Comparison of ENCODE assay signal across 7 mouse cellular contexts in the genomic region with DNA sequence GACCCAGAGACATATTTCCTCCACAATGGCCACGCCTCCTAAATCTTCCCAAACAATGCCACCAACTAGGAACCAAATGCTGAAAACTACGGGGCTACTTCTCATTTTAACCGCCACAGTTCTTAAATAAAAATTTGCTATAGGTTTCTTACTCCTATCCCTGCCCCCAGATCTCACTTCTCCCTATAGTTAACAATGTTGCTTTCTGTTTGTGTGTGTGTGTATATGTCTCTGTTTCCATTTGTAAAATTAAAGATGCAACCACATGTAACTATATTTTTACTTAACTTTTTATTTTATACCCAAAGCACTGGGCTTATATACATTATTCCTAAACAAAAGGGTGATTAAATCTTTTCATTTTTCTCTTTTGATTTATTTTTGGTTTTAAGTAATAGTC. TPM values are rescaled to one million over a fixed set of nuclear protein-coding genes. Genes with fewer than 3 reads are reported as not detected.
DNase-seq lines count a peak whose midpoint lies in the region; ATAC-seq and TF ChIP-seq lines count a peak whose summit lies in the region.

A gene (plus strand): TSS at position 301 of the 400 bp plus-strand sequence.

- no peak within 1 kb of the TSS for H3K4me2 ChIP-seq in forebrain, postnatal 0 days (ENCODE audit: low read depth)
- no peak within 1 kb of the TSS for H3K4me2 ChIP-seq in hindbrain, embryonic 12.5 days (replicated peaks)
- H3K4me2 ChIP-seq in liver, embryonic 14.5 days (ENCODE audit: low read depth): no peak within 1 kb of the TSS

- H3K4me3 ChIP-seq in ES-Bruce4 (ENCODE audit: low read depth, low read length): no peak within 1 kb of the TSS
- no peak within 1 kb of the TSS for H3K4me3 ChIP-seq in forebrain, postnatal 0 days (ENCODE audit: low read depth, low read length)
- H3K4me3 ChIP-seq in hindbrain, embryonic 12.5 days: no peak within 1 kb of the TSS
- no peak within 1 kb of the TSS for H3K4me3 ChIP-seq in liver, embryonic 14.5 days (ENCODE audit: insufficient read depth in 1 of 2, low read depth in 2 of 2, low read length in 2 of 2)

- no peak for TF ChIP-seq POLR2A in ES-Bruce4 (IDR thresholded peaks at IDR 0.05; ENCODE audit: insufficient read depth, low read length)

- no peaks in the 10 kb centered on the region for H3K9me3 ChIP-seq in ES-Bruce4 (replicated peaks; ENCODE audit: control insufficient read depth, insufficient read depth, low read length, poor library complexity, severe bottlenecking)
- no peaks in the 10 kb centered on the region for H3K9me3 ChIP-seq in forebrain, postnatal 0 days (ENCODE audit: low read length)
- no peaks in the 10 kb centered on the region for H3K9me3 ChIP-seq in hindbrain, embryonic 12.5 days (replicated peaks)
- no peaks in the 10 kb centered on the region for H3K9me3 ChIP-seq in liver, embryonic 14.5 days (ENCODE audit: control insufficient read depth, low read length)

- 84% methylated on average over 3 of the region's 3 CpGs for WGBS in forebrain, postnatal 0 days
- WGBS in hindbrain, embryonic 12.5 days: 88% methylated on average over 3 of the region's 3 CpGs
- 66% methylated on average over 3 of the region's 3 CpGs for WGBS in liver, embryonic 14.5 days (ENCODE audit: insufficient replicate concordance)

- no peak for ATAC-seq in activated CD4-positive, CD25-positive, alpha-beta regulatory T cell, adult 4 months
- ATAC-seq in forebrain, postnatal 0 days: no peak
- no peak for ATAC-seq in hindbrain, embryonic 12.5 days (ENCODE audit: low FRiP score)
- ATAC-seq in liver, embryonic 14.5 days (ENCODE audit: insufficient read depth): no peak

- TF ChIP-seq EP300 in ES-Bruce4 (IDR thresholded peaks at IDR 0.05; ENCODE audit: insufficient read depth, low read depth, low read length): no peak
- no peak for TF ChIP-seq EP300 in liver, embryonic 14.5 days (IDR thresholded peaks at IDR 0.05; ENCODE audit: low read depth)

- no peak for DNase-seq in forebrain, postnatal 0 days
- no peak for DNase-seq in liver, embryonic 14.5 days (ENCODE audit: low read depth in 3 of 3, low spot score in 3 of 3)
- no peak for DNase-seq in right cerebral cortex, postnatal 36 days (ENCODE audit: low spot score in 2 of 2)
- DNase-seq in right cerebral cortex, postnatal 25 days: no peak

- H3K4me1 ChIP-seq in ES-Bruce4 (ENCODE audit: control insufficient read depth, insufficient read depth, low read length): no peaks in the 10 kb centered on the region
- peaks cover 7% of the 10 kb centered on the region; the same call in 1 of the 2 replicates for H3K4me1 ChIP-seq in forebrain, postnatal 0 days (ENCODE audit: insufficient read depth)
- peaks cover 16% of the 10 kb centered on the region for H3K4me1 ChIP-seq in hindbrain, embryonic 12.5 days
- peaks cover 0 to 9% of the 10 kb centered on the region in 2 experiments; a peak in 2 of 4 replicates for H3K4me1 ChIP-seq in liver, embryonic 14.5 days (replicated peaks; ENCODE audit: control insufficient read depth in 2 of 2, insufficient read depth in 2 of 2, low read length in 1 of 2)

- no peaks in the 10 kb centered on the region for H3K36me3 ChIP-seq in ES-Bruce4 (ENCODE audit: control insufficient read depth, insufficient read depth, low read length, poor library complexity, severe bottlenecking)
- no peaks in the 10 kb centered on the region for H3K36me3 ChIP-seq in forebrain, postnatal 0 days (ENCODE audit: insufficient read depth)
- no peaks in the 10 kb centered on the region for H3K36me3 ChIP-seq in hindbrain, embryonic 12.5 days
- no peaks in the 10 kb centered on the region for H3K36me3 ChIP-seq in liver, embryonic 14.5 days (replicated peaks; ENCODE audit: control insufficient read depth, insufficient read depth, low read depth)

- H3K9ac ChIP-seq in ES-Bruce4 (ENCODE audit: low read depth, poor library complexity, severe bottlenecking): no peak within 1 kb of the TSS
- no peak within 1 kb of the TSS for H3K9ac ChIP-seq in forebrain, postnatal 0 days
- no peak within 1 kb of the TSS for H3K9ac ChIP-seq in hindbrain, embryonic 12.5 days
- no peak within 1 kb of the TSS for H3K9ac ChIP-seq in liver, embryonic 14.5 days (replicated peaks)

- H3K27ac ChIP-seq in ES-Bruce4 (ENCODE audit: insufficient read depth, low read length): no peak within 1 kb of the TSS
- no peak within 1 kb of the TSS for H3K27ac ChIP-seq in forebrain, postnatal 0 days (ENCODE audit: low read depth, low read length)
- H3K27ac ChIP-seq in hindbrain, embryonic 12.5 days: no peak within 1 kb of the TSS
- no peak within 1 kb of the TSS for H3K27ac ChIP-seq in liver, embryonic 14.5 days

- no peaks in the 10 kb centered on the region for H3K27me3 ChIP-seq in ES-Bruce4 (ENCODE audit: control insufficient read depth, insufficient read depth, low read length, poor library complexity, severe bottlenecking)
- H3K27me3 ChIP-seq in forebrain, postnatal 0 days (ENCODE audit: insufficient read depth, low read length): no peaks in the 10 kb centered on the region
- no peaks in the 10 kb centered on the region for H3K27me3 ChIP-seq in hindbrain, embryonic 12.5 days
- H3K27me3 ChIP-seq in liver, embryonic 14.5 days (ENCODE audit: control insufficient read depth, insufficient read depth, low read length): no peaks in the 10 kb centered on the region

- TF ChIP-seq CTCF in ES-Bruce4 (IDR thresholded peaks at IDR 0.05; ENCODE audit: low read depth, low read length): no peak
- TF ChIP-seq CTCF in forebrain, postnatal 0 days (IDR thresholded peaks at IDR 0.05; ENCODE audit: low read depth): no peak
- no peak for TF ChIP-seq CTCF in liver, embryonic 14.5 days (IDR thresholded peaks at IDR 0.05; ENCODE audit: low read depth)

RNA-seq across cellular contexts. Expression of the gene that starts here (rescaled TPM):
- 198 and 199 TPM in 2 replicates for polyA plus RNA-seq in ES-Bruce4 (2011; ENCODE audit: insufficient read depth, insufficient read length, low read depth, missing spikeins)
- polyA plus RNA-seq in activated CD4-positive, CD25-positive, alpha-beta regulatory T cell, adult 4 months (2017; shearing (Covaris generic)): 100 to 1,000 TPM; 152 to 169 TPM
- total RNA-seq in forebrain, postnatal 0 days (2014; rRNA removed): 58.4 and 73.2 TPM in 2 replicates
- 157 and 159 TPM in 2 replicates for polyA plus RNA-seq in forebrain, postnatal 0 days (2015; fragmentation: Nextera tagmentation; extraction: Ambion mirVana)
- polyA plus RNA-seq in hindbrain, embryonic 12.5 days (2016; fragmentation: Nextera tagmentation; extraction: Ambion mirVana): 168 and 179 TPM in 2 replicates
- 11.6 and 24.1 TPM in 2 replicates for polyA plus RNA-seq in liver, embryonic 14.5 days (2012; rRNA removed)
- 30.6 and 36.3 TPM in 2 replicates for polyA plus RNA-seq in liver, embryonic 14.5 days (2014; fragmentation: Nextera tagmentation; extraction: Ambion mirVana)
